Mouse (Mus musculus): ENCODE measurements around the gene Slc44a2.

DNA sequence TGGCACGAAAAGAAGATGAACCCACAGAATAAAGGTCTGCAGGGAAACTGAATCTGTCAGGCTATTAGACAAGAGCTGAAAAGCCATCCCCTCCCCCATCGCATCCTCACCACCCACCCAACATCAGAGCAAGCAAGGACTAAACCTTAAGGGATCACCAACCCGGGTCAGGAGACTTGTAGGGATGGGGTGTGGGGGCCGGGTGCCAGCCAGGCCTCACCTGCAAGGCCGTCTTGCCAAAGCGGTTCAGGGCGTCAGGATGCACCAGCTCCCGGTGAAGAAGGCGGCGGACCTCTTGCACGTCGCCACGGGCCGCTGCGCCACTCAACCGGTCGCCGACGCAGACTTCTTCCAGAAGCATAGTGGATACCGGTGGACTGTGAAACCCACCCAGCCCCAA, 29.9 kb upstream of the Slc44a2 start:
- TF ChIP-seq CTCF (conservative IDR thresholded peaks at IDR 0.05; ENCODE audit: insufficient read depth, insufficient read length, low read depth, low read length) (no peak), POLR2A (IDR thresholded peaks at IDR 0.05; ENCODE audit: low read depth, low read length) (no peak)

Data from kidney, adult 2 months (tissue).